ENCODE assay signal across 29 mouse cellular contexts in the genomic region with DNA sequence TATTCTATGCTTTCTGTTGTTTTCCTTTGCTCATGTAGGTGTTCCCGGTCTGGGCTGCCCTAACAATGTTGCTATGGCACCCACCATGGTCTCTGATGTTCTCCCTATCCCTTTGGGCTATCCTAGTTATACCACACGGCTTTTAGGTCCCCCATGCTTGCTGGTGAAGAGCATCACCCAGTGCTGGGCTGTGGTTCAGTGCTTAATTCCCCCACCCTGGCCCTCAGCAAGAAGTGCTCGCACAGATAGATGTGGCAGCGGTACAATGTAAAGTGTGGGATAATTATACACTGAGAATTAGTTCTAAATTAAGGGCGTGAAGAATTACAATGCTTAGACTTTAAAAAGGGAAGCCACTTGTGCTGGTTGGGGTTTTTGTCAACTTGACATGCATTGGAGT. TPM values are rescaled to one million over a fixed set of nuclear protein-coding genes. Genes with fewer than 3 reads are reported as not detected.
DNase-seq lines count a peak whose midpoint lies in the region; ATAC-seq and TF ChIP-seq lines count a peak whose summit lies in the region.
"Had no signal": no experiment of that assay in that cellular context is flagged by ENCODE, and none has a peak within 500 bp of the region (broad histone marks: within the 10 kb centered on the region; RNA-seq: fewer than 3 reads in every experiment).

No protein-coding gene starts in this region.

- no peak overlapping the region for H3K27ac ChIP-seq in testis, adult 2 months (ENCODE audit: control insufficient read depth, insufficient read depth, low read depth, low read length)
- H3K27ac ChIP-seq: embryonic facial prominence, embryonic 13.5 days; embryonic facial prominence, embryonic 15.5 days; forebrain, embryonic 10.5 days; forebrain, embryonic 12.5 days had no signal

- no peaks in the 10 kb centered on the region for H3K27me3 ChIP-seq in testis, adult 2 months (ENCODE audit: control insufficient read depth, insufficient read depth, low read length)
- H3K27me3 ChIP-seq: CH12.LX; embryonic facial prominence, embryonic 13.5 days; embryonic facial prominence, embryonic 15.5 days; forebrain, embryonic 12.5 days; Patski had no signal

- no peaks in the 10 kb centered on the region for H3K36me3 ChIP-seq in testis, adult 2 months (ENCODE audit: control insufficient read depth, insufficient read depth, low read length)
- H3K36me3 ChIP-seq: embryonic facial prominence, embryonic 13.5 days; embryonic facial prominence, embryonic 15.5 days; G1E had no signal

- H3K4me3 ChIP-seq in testis, adult 2 months (ENCODE audit: control insufficient read depth, low read depth, low read length) = peak overlapping the region; percentile 17
- H3K4me3 ChIP-seq: embryonic facial prominence, embryonic 13.5 days; embryonic facial prominence, embryonic 15.5 days; erythroblast, embryonic 14.5 days; forebrain, embryonic 10.5 days; forebrain, embryonic 12.5 days had no signal

- no peak for DNase-seq in frontal cortex, adult 2 months (ENCODE audit: extremely low spot score in 1 of 2, low spot score in 1 of 2)
- no peak for DNase-seq in testis, postnatal 14 days (ENCODE audit: low spot score)
- DNase-seq in testis, postnatal 10 days (ENCODE audit: low spot score) = peak; percentile 14
- DNase-seq: adrenal gland, adult 8-10 months; adrenal gland, postnatal 14 days; adrenal gland, postnatal 36 days; B cell, adult 2 months; cerebellum, adult 11 months; cerebellum, adult 18-20 months; cerebellum, adult 8-10 months; cerebellum, adult 9-11 months; cerebellum, postnatal 14 days; cerebellum, postnatal 36 days; embryo, embryonic 11 days had no signal

- ATAC-seq in frontal cortex, adult (ENCODE audit: low TSS enrichment) = peak; percentile 34; the same call in 1 of the 2 replicates
- no peak for ATAC-seq in megakaryocyte progenitor cell, adult 5-6 weeks (replicated peaks; ENCODE audit: poor library complexity)
- ATAC-seq: activated CD4-positive, CD25-positive, alpha-beta regulatory T cell, adult 4 months; CD4-positive, CD25-positive, alpha-beta regulatory T cell, adult 4 months; forebrain, embryonic 14.5 days; forebrain, embryonic 16.5 days; Patski had no signal

- H3K4me1 ChIP-seq in testis, adult 2 months (ENCODE audit: control insufficient read depth, insufficient read depth, low read length) = no peaks in the 10 kb centered on the region; the same call in 1 of the 2 replicates
- H3K4me1 ChIP-seq: embryonic facial prominence, embryonic 13.5 days; embryonic facial prominence, embryonic 15.5 days; forebrain, embryonic 10.5 days; forebrain, embryonic 12.5 days had no signal

- no peak for TF ChIP-seq CTCF in testis, adult 2 months (IDR thresholded peaks at IDR 0.05; ENCODE audit: control insufficient read depth, insufficient read depth, insufficient replicate concordance, low read depth, low read length)

- no peak for TF ChIP-seq POLR2A in testis, adult 2 months (IDR thresholded peaks at IDR 0.05; ENCODE audit: control insufficient read depth, low read depth, low read length)

RNA-seq across cellular contexts. Expression of gene Tomm7, which starts 22.0 kb away (rescaled TPM):
- 89.0 and 107 TPM in 2 replicates for polyA plus RNA-seq in frontal cortex, adult 2 months (2012; rRNA removed)
- 107 and 115 TPM in 2 replicates for polyA plus RNA-seq in testis, adult 2 months (2012; rRNA removed)
- 81.3 and 98.8 TPM in 2 replicates for total RNA-seq in megakaryocyte progenitor cell, adult 5-6 weeks (2015)
- total RNA-seq in megakaryocyte progenitor cell, adult 5-6 weeks (2017) = 288 and 310 TPM in 2 replicates
